Mouse (Mus musculus): Measurements from ENCODE around the gene Ube2l6. TPM values are rescaled to one million over a fixed set of nuclear protein-coding genes. Genes with fewer than 3 reads are reported as not detected.

Ube2l6 gene
- polyA plus RNA-seq, 1 experiment, result 4.5 TPM

DNA sequence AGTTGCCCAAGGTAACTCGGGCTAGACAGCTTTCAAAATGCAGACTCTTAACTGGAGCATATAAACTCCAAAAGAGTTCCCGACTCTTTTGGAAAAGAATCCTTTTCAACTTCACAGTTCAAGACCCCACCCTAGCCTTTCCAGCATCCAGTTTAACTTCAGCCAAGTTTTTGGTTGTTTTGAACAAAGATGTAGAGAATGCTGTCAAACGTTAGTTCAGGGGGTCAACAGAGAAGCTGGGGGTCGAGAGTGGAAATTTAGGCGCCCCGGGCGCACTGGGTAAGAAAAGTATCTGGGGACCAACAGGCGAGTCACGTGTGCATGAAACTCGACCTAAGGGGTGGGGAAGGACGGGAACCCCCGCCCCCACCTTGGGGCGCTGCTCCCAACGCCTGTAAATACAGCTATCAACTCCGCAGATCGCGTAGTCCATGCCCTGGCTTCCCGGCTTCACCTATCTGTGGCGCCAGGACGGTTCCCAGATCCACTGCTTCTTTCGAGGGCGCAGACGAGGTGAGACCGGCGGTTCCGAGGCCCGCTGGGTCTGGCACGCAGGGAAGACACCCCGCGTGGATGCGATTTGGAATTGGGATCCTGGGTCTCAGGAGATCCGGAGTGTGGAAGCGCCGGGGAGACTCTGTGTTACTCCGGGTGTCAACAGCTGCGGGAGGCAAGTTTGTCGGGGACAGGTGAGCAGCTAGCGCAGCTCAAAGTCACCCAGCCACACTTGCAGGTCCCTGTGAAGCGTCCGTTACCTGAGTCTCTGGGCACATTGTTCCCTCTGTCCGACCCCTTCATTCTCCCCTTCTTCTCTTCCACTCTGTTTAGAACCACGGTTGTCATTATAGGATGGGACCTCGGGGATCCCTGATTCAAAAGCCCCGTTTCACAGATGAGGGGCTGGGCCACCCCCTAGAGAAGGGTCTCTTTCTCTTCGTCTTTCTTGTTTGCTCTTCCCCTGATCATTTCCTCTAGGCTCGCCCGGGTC lies 40.7 kb downstream of the Ube2l6 start:
- Histone ChIP-seq H3K27ac (replicated peaks; ENCODE audit: low read depth, low read length) (no peak overlapping the region), H3K4me1 (ENCODE audit: control insufficient read depth, insufficient read depth, insufficient read length, low read length) (0 out of 2 replicates have a peak, but pooled peaks cover 3% of the 10 kb centered on the region), H3K4me3 (ENCODE audit: insufficient read depth, low read depth, low read length) (peak overlapping the region; percentile 65)

GRCm38 (mm10) chr2:84840016-84840747 lies 41.6 kb downstream of the Ube2l6 start:
- Histone ChIP-seq H3K4me3 (ENCODE audit: insufficient read depth, low read depth, low read length) (peak overlapping the region; percentile 65), H3K27ac (replicated peaks; ENCODE audit: low read depth, low read length) (no peak overlapping the region), H3K4me1 (ENCODE audit: control insufficient read depth, insufficient read depth, insufficient read length, low read length) (0 out of 2 replicates have a peak, but pooled peaks cover 3% of the 10 kb centered on the region)

DNA sequence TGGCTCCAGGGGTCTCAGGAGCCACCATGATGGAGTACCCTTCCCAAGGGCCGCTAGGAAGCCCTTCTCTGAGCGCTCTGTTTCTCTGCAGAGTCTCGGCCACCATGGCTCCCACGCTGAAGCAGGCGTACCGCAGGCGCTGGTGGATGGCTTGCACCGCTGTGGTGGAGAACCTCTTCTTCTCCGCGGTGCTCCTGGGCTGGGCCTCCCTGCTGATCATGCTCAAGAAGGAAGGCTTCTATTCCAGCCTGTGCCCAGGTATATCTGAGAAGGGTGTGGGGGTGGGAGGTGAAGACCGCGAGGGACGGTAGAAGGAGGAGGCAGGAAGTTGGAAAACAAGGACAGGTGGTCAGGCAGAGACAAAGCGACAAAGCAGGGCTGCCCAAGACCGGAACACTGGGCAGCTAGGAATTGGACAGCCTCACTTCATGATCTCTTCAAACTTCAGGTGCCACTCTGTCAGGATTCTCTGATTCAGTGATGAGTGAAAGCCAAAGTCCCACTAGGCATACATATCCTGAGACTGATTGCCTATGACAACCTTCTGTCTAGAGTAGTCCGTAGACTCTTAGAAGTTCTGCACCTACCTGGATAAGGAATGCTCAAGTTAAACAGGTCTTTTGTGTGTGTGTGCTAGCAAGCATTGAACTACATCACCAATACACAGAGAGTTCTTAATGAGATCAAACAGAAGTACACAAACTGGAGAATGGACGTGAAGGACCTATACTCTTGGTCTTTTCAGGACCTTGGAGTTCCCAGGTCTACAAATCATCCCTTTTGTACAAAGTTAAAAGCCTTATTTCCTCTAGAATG lies 42.3 kb downstream of the Ube2l6 start:
- Histone ChIP-seq H3K4me3 (ENCODE audit: insufficient read depth, low read depth, low read length) (peak overlapping the region; percentile 65), H3K27ac (replicated peaks; ENCODE audit: low read depth, low read length) (no peak overlapping the region), H3K4me1 (ENCODE audit: control insufficient read depth, insufficient read depth, insufficient read length, low read length) (0 out of 2 replicates have a peak, but pooled peaks cover 3% of the 10 kb centered on the region)

- Histone ChIP-seq H3K27ac (replicated peaks; ENCODE audit: low read depth, low read length) (no peak overlapping the region), H3K4me3 (ENCODE audit: insufficient read depth, low read depth, low read length) (no peak overlapping the region), H3K4me1 (ENCODE audit: control insufficient read depth, insufficient read depth, insufficient read length, low read length) (0 out of 2 replicates have a peak, but pooled peaks cover 3% of the 10 kb centered on the region)
Measured at GRCm38 (mm10) chr2:84841905-84842304, 43.3 kb downstream of the Ube2l6 start.

DNA sequence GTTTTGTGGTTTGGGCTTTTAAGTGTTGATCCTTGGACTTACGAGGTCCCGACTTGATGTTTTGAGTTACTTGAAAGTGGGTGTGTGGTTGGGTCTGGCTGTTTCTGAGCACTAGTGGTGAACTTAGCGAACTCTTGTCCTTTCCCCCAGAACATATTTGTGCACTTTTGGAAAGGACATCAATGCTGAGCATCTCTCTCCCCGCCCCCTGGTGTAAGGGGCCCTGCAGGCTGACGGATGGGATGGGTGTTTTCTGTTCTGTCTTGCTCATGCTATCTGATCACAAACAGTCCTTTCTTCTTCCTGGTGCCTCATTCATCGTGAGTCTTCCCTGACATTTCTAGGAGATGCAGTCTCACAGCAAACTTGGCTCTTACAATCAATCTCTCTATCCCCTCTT lies 45.0 kb downstream of the Ube2l6 start:
- 0 out of 2 replicates have a peak, but pooled peaks cover 3% of the 10 kb centered on the region for H3K4me1 ChIP-seq (ENCODE audit: control insufficient read depth, insufficient read depth, insufficient read length, low read length)
- no peak overlapping the region for H3K27ac ChIP-seq (replicated peaks; ENCODE audit: low read depth, low read length)
- no peak overlapping the region for H3K4me3 ChIP-seq (ENCODE audit: insufficient read depth, low read depth, low read length)

GRCm38 (mm10) chr2:84845226-84845625 lies 46.6 kb downstream of the Ube2l6 start:
- no peak overlapping the region for H3K27ac ChIP-seq (replicated peaks; ENCODE audit: low read depth, low read length)
- H3K4me3 ChIP-seq (ENCODE audit: insufficient read depth, low read depth, low read length), result no peak overlapping the region
- no peaks in the 10 kb centered on the region for H3K4me1 ChIP-seq (ENCODE audit: control insufficient read depth, insufficient read depth, insufficient read length, low read length)

GRCm38 (mm10) chr2:84850407-84851129 lies 51.9 kb downstream of the Ube2l6 start:
- Histone ChIP-seq H3K27ac (replicated peaks; ENCODE audit: low read depth, low read length) (peak overlapping the region; percentile 54), H3K4me1 (ENCODE audit: control insufficient read depth, insufficient read depth, insufficient read length, low read length) (no peaks in the 10 kb centered on the region), H3K4me3 (ENCODE audit: insufficient read depth, low read depth, low read length) (no peak overlapping the region)

DNA sequence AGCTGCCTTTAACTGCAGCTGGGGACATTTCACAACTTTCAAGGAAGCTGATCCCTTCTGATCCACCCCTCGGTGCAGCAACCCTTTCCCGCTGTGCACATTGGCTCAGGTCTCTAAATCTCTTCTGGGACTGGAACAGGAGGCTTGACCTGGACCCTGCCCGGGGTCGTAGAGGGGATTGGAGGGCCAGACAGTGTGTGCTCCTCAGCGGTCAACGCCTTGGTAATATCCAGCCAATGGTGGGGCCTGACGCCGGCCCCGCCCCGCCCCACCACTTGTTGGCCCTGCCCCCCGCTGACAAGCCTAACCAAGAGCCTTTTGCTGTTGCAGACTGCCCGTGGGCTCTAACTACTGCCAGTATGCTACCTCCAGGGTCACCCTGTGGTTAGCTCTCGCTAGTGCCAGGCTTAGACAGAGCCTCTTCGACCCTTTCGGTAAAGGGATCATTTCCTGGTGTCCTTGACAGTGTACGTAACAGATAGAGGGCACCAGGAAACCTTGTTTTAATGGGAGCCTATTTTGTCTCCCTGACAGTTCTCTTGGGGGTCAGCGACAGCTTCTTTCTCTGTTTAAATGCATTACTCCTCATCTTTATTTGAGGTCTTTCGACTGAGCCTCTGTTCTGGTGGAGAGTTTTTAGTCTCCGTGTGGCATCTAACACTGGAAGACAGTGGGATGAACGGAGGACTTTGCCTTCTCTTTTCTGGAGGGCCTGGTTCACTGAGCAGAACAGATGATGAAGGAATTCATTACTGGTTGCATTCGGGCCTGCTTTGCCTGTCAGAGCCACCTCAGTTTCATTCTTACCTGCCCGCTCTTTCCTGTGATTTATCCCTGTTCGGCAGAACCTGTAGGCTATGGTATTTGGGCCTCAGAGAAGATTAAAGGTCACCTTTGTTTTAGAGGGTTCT lies 52.8 kb downstream of the Ube2l6 start:
- Histone ChIP-seq H3K4me1 (ENCODE audit: control insufficient read depth, insufficient read depth, insufficient read length, low read length) (no peaks in the 10 kb centered on the region), H3K27ac (replicated peaks; ENCODE audit: low read depth, low read length) (peak overlapping the region; percentile 76), H3K4me3 (ENCODE audit: insufficient read depth, low read depth, low read length) (0 out of 2 replicates have a peak overlapping the region, but pooled peaks have one; percentile 8)

- Histone ChIP-seq H3K4me3 (ENCODE audit: insufficient read depth, low read depth, low read length) (no peak overlapping the region), H3K4me1 (ENCODE audit: control insufficient read depth, insufficient read depth, insufficient read length, low read length) (0 out of 2 replicates have a peak, but pooled peaks cover 5% of the 10 kb centered on the region), H3K27ac (replicated peaks; ENCODE audit: low read depth, low read length) (no peak overlapping the region)
Measured at GRCm38 (mm10) chr2:84855732-84856131, 57.1 kb downstream of the Ube2l6 start.

GRCm38 (mm10) chr2:84858551-84858950 lies 59.9 kb downstream of the Ube2l6 start:
- Histone ChIP-seq H3K4me1 (ENCODE audit: control insufficient read depth, insufficient read depth, insufficient read length, low read length) (0 out of 2 replicates have a peak, but pooled peaks cover 5% of the 10 kb centered on the region), H3K27ac (replicated peaks; ENCODE audit: low read depth, low read length) (no peak overlapping the region), H3K4me3 (ENCODE audit: insufficient read depth, low read depth, low read length) (no peak overlapping the region)
